ENCODE assay signal across 16 mouse cellular contexts in genomic region chr8:72279151-72279550, GRCm38 (mm10). TPM values are rescaled to one million over a fixed set of nuclear protein-coding genes. Genes with fewer than 3 reads are reported as not detected.
DNase-seq lines count a peak whose midpoint lies in the region; TF ChIP-seq lines count a peak whose summit lies in the region.
"Had no signal": no experiment of that assay in that cellular context is flagged by ENCODE, and none has a peak within 500 bp of the region (broad histone marks: within the 10 kb centered on the region; RNA-seq: fewer than 3 reads in every experiment).

No protein-coding gene starts in this region.

- peak overlapping the region; percentile 49 for H3K4me3 ChIP-seq in E14TG2a.4 (replicated peaks; ENCODE audit: low read length)
- H3K4me3 ChIP-seq: heart, embryonic 12.5 days; lung, embryonic 15.5 days; neural tube, embryonic 12.5 days had no signal

- peaks cover 35% of the 10 kb centered on the region for H3K4me1 ChIP-seq in E14TG2a.4 (replicated peaks; ENCODE audit: low read depth, low read length)
- H3K4me1 ChIP-seq: neural tube, embryonic 12.5 days had no signal

- DNase-seq in heart, adult 11 months = peak; percentile 85
- DNase-seq in heart, postnatal 25 days (ENCODE audit: low spot score) = no peak
- peak; percentile 30 to 36 for DNase-seq in spleen, postnatal 14 days (ENCODE audit: low spot score in 2 of 2)
- peak; percentile 92 for DNase-seq in thymus, postnatal 25 days
- DNase-seq in layer of hippocampus, postnatal 14 days (ENCODE audit: low spot score in 2 of 2) = no peak
- DNase-seq in frontal cortex, postnatal 14 days (ENCODE audit: low spot score in 2 of 2) = no peak
- DNase-seq in kidney, postnatal 14 days = no peak
- DNase-seq: cerebellum, adult 11 months; cerebellum, postnatal 36 days; kidney, adult 11 months; kidney, postnatal 36 days; left cerebral cortex, postnatal 4 days had no signal

- no peaks in the 10 kb centered on the region for H3K36me3 ChIP-seq in E14TG2a.4 (ENCODE audit: insufficient read depth, low read length)
- H3K36me3 ChIP-seq: heart, embryonic 12.5 days; lung, embryonic 15.5 days; neural tube, embryonic 12.5 days had no signal

- H3K9me3 ChIP-seq in E14TG2a.4 (ENCODE audit: low read length) = no peaks in the 10 kb centered on the region
- H3K9me3 ChIP-seq: heart, embryonic 12.5 days; lung, embryonic 15.5 days; neural tube, embryonic 12.5 days had no signal

- no peak for TF ChIP-seq CTCF in E14TG2a.4 (conservative IDR thresholded peaks at IDR 0.05; ENCODE audit: low read length)

- H3K27me3 ChIP-seq in E14TG2a.4 (ENCODE audit: insufficient read depth, low read length) = no peaks in the 10 kb centered on the region
- H3K27me3 ChIP-seq: heart, embryonic 12.5 days; lung, embryonic 15.5 days; neural tube, embryonic 12.5 days had no signal

- intact Hi-C loops in heart, postnatal 25 days (cut with DNase I) = no loop called here

RNA-seq across cellular contexts. Expression of gene Gm10282, which starts 25.9 kb away (rescaled TPM):
- total RNA-seq in heart, postnatal 25 days (2021) = 10 to 100 TPM in 1 of 2 experiments, 1 to 10 TPM in 1; 7.6 to 10.1 TPM
- total RNA-seq in layer of hippocampus, postnatal 14 days (2021) = 10 to 100 TPM in 1 of 2 experiments, 1 to 10 TPM in 1; 9.7 to 10.6 TPM

RNA-seq across cellular contexts. Expression of gene Ap1m1, which starts 39.3 kb away (rescaled TPM):
- total RNA-seq in heart, postnatal 25 days (2021) = 10 to 100 TPM; 44.0 to 46.1 TPM
- 100 to 1,000 TPM in 1 of 2 experiments, 10 to 100 TPM in 1; 98.9 to 106 TPM for total RNA-seq in layer of hippocampus, postnatal 14 days (2021)

RNA-seq across cellular contexts. Expression of gene Klf2, which starts 39.7 kb away (rescaled TPM):
- 10 to 100 TPM; 48.2 to 62.5 TPM for total RNA-seq in heart, postnatal 25 days (2021)
- total RNA-seq in layer of hippocampus, postnatal 14 days (2021) = 10 to 100 TPM; 20.2 to 22.0 TPM

RNA-seq across cellular contexts. Expression of gene Fam32a, which starts 59.6 kb away (rescaled TPM):
- 10 to 100 TPM; 20.4 to 20.7 TPM for total RNA-seq in heart, postnatal 25 days (2021)
- 10 to 100 TPM; 52.2 to 56.5 TPM for total RNA-seq in layer of hippocampus, postnatal 14 days (2021)

Comparison
In these comparisons a context has a peak if more than half of its experiments do, and no peak if none do; other contexts are left out.
1. DNase-seq: peak in heart, adult 11 months (single experiment), spleen, postnatal 14 days (2 of 2) and thymus, postnatal 25 days (single experiment); none in heart, postnatal 25 days (single experiment), layer of hippocampus, postnatal 14 days (0 of 2), frontal cortex, postnatal 14 days (0 of 2) and kidney, postnatal 14 days (single experiment).